Mouse (Mus musculus): ENCODE results near the gene Zmynd15.
A peak's percentile ranks its signal among the peaks of the same experiment; 100 is the strongest.
"Not testable (repeated sequence)": the region's sequence is repeated elsewhere in the genome, so short reads cannot be mapped to it uniquely, and the experiment has no call there.

The Zmynd15 gene

GRCm38 (mm10) chr11:70447373-70447772, 11.9 kb upstream of the Zmynd15 start:
- no peak for DNase-seq (ENCODE audit: low read depth, low spot score)

- DNase-seq (ENCODE audit: low read depth, low spot score) = no peak
These were observed 8.3 kb upstream of the Zmynd15 start for GRCm38 (mm10) chr11:70450926-70451325.

GRCm38 (mm10) chr11:70451797-70452498, 7.3 kb upstream of the Zmynd15 start, which contains the start of gene Med11:
Gene Med11 (plus strand): TSS chr11:70451919.
- peak; percentile 91 for DNase-seq (ENCODE audit: low read depth, low spot score)

GRCm38 (mm10) chr11:70453261-70454044, 5.8 kb upstream of the Zmynd15 start:
- no peak for DNase-seq (ENCODE audit: low read depth, low spot score)

- DNase-seq (ENCODE audit: low read depth, low spot score) = no peak
These were observed 418 bp downstream of the Zmynd15 start, which contains the start of gene Cxcl16 for GRCm38 (mm10) chr11:70459601-70460101. Gene Cxcl16 (minus strand): TSS chr11:70459984.

GRCm38 (mm10) chr11:70463970-70464369, 4.7 kb downstream of the Zmynd15 start:
- DNase-seq (ENCODE audit: low read depth, low spot score) = no peak

- DNase-seq (ENCODE audit: low read depth, low spot score) = no peak
These were observed 6.0 kb downstream of the Zmynd15 start for GRCm38 (mm10) chr11:70465211-70465610.

GRCm38 (mm10) chr11:70465824-70466223, 6.6 kb downstream of the Zmynd15 start:
- no peak for DNase-seq (ENCODE audit: low read depth, low spot score)

- DNase-seq (ENCODE audit: low read depth, low spot score) = no peak
These were observed 8.8 kb downstream of the Zmynd15 start for GRCm38 (mm10) chr11:70467902-70468619.

GRCm38 (mm10) chr11:70469764-70470163, 10.5 kb downstream of the Zmynd15 start:
- DNase-seq (ENCODE audit: low read depth, low spot score) = no peak

GRCm38 (mm10) chr11:70472716-70473115, 13.5 kb downstream of the Zmynd15 start:
- no peak for DNase-seq (ENCODE audit: low read depth, low spot score)

- DNase-seq (ENCODE audit: low read depth, low spot score) = not testable (repeated sequence)
These were observed 14.1 kb downstream of the Zmynd15 start for GRCm38 (mm10) chr11:70473291-70473690.

GRCm38 (mm10) chr11:70474872-70475534, 15.8 kb downstream of the Zmynd15 start:
- no peak for DNase-seq (ENCODE audit: low read depth, low spot score)

- DNase-seq (ENCODE audit: low read depth, low spot score) = no peak
These were observed 26.3 kb downstream of the Zmynd15 start for GRCm38 (mm10) chr11:70485498-70485897.

GRCm38 (mm10) chr11:70487816-70488215, 28.6 kb downstream of the Zmynd15 start:
- DNase-seq (ENCODE audit: low read depth, low spot score) = no peak

GRCm38 (mm10) chr11:70489138-70489537, 29.9 kb downstream of the Zmynd15 start:
- DNase-seq (ENCODE audit: low read depth, low spot score) = no peak

GRCm38 (mm10) chr11:70489684-70490083, 30.5 kb downstream of the Zmynd15 start:
- no peak for DNase-seq (ENCODE audit: low read depth, low spot score)

GRCm38 (mm10) chr11:70499566-70500475, 40.6 kb downstream of the Zmynd15 start:
- no peak for DNase-seq (ENCODE audit: low read depth, low spot score)

- DNase-seq (ENCODE audit: low read depth, low spot score) = no peak
These were observed 41.2 kb downstream of the Zmynd15 start for GRCm38 (mm10) chr11:70500476-70500812.

- no peak for DNase-seq (ENCODE audit: low read depth, low spot score)
These were observed 42.8 kb downstream of the Zmynd15 start for GRCm38 (mm10) chr11:70502018-70502417.
